Mouse (Mus musculus) cerebellum, postnatal 25 days (tissue): Measurements from ENCODE around the gene Rab4a.
A peak's percentile ranks its signal among the peaks of the same experiment; 100 is the strongest.

Experiments
- DNase-seq, 2 experiments: peaks; one replicate each; pipeline ENCODE4 v3.0.0; 2021; ENCODE audit warnings: mixed read lengths in 2 of 2

Rab4a gene

DNA sequence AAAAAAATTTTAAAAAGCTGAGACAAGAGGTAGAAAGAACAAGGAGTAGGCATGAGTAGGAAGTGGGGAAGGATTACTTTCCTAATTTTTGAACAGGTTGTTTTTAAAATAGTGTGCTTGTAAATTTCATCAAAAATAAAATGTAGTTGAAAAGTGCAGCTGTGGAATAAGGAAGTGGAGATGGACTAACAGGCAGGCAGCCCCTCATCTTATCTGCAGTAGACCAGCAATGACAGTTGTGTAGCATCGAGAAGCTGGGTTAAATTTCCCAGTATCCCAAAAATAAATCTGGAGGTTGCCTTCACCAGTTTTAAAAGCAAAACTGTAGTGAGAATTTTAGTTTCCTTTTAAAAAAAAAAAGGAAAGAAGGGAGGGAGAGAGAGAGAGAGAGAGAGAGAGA, 48.5 kb downstream of the Rab4a start:
- DNase-seq = no peak

DNA sequence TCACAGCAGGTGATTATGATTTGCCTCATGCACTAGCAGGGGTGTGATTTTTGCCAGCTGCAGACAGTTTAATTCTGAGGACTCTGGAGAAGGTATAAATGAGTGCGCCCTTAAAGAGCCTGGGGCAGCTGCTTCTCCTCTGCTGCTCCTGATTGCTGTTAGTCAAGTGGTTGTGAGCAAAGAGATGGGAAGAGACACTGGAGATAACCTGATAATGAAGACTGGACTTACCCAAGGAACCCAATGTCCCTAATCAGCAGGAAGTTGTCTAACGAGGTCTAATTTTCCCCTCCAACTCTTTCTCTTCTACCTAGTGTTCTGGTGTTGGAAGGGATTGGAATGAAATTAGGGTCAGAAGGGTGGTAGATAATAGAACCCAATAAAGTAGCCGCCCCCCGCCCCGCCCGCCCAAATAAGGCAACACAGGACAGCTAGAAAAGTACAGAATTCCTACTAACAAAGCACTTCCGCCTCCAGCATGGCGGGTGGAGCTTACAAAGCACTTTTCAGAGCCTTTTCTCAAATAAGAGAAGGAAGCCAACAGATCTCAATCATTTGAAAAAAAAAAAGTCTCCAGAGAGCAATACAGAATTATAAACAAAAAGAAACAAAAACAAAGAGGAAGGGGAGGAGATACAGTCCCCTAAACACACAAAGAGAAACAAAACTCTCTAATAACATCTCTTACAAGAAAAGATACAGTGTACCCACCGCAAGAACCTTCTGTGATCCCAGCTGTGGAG, 49.1 kb downstream of the Rab4a start:
- no peak for DNase-seq

DNA sequence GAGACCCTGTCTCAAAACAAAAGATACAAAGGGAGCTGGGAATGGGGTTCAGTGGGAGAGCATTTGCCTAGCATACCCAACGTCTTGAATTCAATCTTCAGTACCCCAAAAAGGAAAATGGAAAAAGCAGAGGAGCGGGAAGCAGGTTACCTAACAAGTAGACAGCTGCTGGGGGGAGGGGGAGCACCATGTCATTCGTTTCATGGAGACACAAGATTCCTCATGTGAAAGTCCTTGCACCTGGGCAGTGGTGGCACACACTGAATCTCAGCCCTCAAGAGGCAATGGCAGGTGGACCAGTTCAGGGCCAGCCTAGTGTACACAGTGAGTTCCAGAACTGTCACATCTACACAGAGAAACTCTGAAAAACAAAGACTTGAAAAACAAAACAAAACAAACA, 51.6 kb downstream of the Rab4a start:
- peak in 1 of 2 experiments; percentile 56 for DNase-seq

DNA sequence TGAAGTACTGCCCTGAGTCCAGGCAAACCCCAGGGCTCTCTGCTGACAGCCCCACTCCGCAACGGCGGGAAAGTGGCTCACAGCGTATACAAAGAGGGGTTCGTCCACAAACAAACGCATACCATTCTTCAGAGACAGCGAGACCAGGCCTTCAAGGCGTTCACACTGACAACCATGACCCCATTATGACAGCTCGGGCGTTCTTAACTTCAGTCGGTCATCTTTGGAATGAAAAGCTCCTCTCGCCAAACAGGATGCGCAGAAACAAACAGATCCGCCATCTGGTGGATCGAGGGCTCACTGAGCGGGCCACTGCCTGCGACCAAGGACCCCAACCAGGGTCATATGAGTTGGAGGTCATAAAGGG, 52.8 kb downstream of the Rab4a start:
- peak in 1 of 2 experiments; percentile 64 for DNase-seq

DNA sequence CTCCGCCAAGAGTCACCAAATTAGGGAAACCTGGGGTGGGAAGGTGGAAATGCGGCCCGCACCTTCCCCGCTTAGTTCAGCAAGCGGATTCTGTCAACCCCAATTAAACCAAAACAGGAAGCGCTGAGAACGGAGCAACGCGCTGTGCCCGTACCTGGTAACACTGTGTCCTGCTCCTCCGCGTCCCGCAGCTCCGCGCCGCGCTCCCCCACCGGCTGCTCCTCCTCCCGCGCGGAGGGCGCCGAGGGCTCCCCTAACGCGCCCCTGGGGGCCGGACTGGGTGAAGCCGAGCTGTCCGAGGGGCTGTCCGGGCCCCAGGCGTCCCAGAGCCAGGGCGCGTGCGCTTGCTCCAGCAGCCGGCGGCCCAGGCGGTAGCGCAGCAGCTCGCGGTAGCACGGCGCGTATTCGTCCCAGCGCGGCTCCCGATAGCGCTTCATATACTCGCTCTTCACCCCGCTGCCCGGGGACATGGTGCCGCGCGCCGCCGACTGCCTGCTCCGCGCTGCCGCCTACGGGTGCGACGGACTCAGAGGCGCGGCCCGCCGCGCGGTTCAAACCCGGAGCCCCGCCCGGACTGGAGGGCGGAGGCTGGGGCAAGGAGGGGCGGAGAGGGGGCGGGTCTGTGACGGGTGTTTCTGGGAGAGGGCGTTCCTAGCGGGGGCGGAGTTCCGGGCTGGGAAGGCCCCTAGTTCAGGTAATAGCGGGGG, 53.3 kb downstream of the Rab4a start:
- DNase-seq = peak; percentile 95 to 97

DNA sequence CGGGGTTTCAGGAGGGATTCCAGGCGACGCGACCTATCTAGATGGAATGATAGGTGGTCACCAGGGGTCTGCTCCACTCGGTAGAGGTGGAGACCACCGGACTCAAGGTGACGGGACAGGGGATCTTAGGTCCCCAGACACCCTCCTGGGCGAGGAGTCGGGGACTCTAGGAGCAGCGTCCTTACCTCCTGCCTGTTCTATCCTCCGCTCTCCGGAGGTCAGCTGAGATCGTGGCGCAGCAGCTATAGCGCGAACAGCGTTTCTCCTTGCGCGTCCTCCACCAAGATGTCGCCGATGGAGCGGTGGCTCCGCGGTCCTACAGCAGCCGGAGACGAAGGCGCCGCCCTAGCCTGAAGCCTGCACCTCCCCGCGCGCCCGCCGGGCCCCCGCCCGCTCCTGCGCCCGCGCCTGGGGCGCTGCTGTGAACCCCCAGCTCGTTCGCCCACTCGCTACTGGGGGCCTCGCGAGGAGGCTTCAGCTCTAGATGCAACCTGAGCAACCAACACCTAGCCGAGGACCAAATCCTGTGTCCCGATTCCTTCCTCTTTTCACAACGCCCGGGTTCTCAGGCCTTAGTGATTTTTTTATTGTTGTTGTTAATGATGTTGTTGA, 54.0 kb downstream of the Rab4a start, which contains the start of gene Ccsap:
Gene Ccsap, minus strand, starts transcription at position 562 of the 612 bp plus-strand sequence.
- DNase-seq = peak; percentile 79 to 81

DNA sequence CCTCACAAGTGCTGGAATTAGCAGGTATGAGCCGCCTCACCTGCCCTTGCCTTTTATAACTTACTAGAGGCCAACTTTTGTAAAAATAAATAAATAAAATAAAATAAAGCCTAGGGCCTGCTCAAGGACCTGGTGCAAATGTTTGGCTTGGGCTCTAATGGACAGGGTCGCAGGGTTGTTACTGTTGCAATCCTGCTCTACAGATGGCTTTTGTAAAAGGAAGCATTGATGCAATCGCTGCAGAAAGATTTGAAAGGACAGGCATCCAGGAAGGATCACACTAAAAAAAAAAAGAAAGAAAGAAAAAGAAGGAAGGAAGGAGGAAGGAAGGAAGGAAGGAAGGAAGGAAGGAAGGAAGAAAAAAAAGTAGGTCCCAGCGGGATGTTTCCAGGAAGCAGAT, 54.6 kb downstream of the Rab4a start:
- no peak for DNase-seq

DNA sequence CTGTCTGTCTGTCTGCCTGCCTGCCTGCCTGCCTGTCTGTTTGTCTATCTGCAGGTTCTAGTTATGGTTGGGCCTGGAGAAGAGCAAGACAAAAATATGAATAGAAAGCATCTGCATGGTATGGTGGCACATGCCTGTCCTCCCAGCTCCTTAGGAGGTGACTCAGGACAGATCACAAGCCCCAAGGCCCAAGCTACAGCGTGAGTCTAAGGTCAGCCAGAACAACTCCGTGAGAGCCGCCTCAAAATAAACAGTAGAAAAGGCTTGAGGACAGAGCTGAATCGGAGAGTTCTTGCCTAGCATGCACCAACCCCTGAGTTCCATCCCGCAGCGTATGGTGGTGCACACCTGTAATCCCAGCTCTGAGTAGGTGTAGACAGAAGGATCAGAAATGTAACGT, 60.0 kb downstream of the Rab4a start:
- no peak for DNase-seq

DNA sequence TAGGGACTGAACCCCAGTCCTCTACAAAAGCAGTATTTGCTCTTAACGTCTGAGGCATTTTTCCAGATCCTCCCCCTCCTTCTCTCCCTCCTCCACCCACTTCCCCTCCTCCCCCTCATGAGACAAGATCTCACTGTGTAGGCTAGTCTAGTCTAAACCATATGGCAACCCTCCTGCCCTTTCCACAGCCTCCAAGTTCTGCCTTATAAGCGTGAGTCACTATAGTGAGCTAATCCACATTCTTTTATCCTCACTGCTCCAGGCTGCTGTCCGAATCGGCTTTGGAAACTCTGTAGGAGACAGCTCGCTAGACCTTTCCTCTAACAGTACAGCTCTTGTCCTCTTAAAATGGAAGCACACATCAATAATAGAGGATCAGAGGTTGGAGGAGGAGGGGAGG, 61.2 kb downstream of the Rab4a start:
- DNase-seq = no peak

DNA sequence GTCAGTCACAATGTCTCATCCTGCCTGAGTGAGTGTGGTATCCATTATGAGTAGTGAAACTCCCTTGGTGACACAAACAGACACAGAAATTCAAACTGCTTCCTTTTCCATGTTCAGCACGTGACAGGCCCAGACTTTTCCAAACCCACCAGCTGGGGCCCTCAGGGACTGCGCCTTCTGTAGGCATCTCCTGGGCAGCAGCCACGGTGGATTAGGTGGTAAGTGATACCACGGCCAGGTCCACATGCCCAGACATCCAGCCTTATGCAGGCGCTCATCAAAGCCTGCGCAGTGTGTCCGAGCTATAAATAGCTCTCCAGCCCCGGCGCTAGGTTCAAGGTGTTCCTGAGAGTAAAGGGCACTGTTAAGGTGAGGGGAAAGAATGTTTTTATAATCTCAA, 66.3 kb downstream of the Rab4a start:
- DNase-seq = peak in 1 of 2 experiments; percentile 29

DNA sequence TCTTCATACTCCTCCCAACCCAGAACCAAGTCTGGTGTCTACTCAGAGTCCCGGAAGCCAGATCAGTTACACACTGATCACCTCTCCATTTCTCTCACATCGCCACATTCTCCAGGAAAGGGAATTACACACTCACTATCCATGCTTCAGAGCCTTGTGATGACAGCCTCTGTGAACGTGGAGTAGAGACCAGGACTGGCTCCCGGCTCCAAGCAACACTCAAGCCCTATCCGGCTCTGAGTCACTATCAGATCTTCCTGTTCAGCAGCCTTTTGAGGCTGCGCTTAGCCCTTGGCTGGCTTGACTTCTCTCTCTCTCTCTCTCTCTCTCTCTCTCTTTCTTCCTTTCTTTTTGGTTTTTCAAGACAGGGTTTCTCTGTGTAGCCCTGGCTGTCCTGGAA, 67.6 kb downstream of the Rab4a start:
- DNase-seq = no peak

DNA sequence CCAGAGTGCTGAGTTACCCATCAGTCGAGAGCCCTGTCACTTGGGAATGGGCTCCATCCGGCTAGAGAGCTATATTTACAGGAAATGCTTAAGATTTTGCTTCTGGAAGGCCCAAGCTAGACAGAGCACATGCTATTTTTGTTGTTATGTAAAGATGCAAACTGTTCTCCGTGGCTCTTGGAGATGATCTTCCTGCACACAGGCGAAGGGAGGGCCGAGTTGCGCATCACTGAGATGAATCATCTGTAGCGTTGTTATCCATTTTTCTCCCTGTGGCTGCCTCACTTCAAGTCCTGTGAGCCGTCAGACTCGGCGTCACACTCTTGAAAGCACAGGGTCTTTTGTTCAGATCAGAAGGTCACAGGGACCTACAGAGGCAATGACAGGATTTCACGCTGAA, 68.5 kb downstream of the Rab4a start:
- no peak for DNase-seq

DNA sequence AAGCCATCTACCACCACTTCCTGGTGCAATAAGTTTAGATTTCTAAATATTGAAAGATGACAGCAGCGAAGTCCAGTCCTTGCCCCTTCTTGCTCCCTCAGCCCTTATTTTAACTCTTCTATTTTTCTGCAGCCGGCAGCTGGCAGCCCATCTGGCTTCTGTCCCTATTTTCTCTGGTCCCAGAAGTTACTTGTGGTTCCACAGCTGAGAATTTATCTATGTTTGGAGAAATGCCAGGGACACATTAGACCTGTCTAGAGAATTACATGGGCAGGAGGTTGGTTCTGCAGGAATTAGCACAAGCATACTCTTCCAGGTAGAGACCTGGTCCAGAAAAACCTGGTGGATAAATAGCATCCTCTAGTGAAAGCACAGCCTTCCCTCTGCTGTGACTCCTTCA, 72.1 kb downstream of the Rab4a start:
- no peak for DNase-seq

DNA sequence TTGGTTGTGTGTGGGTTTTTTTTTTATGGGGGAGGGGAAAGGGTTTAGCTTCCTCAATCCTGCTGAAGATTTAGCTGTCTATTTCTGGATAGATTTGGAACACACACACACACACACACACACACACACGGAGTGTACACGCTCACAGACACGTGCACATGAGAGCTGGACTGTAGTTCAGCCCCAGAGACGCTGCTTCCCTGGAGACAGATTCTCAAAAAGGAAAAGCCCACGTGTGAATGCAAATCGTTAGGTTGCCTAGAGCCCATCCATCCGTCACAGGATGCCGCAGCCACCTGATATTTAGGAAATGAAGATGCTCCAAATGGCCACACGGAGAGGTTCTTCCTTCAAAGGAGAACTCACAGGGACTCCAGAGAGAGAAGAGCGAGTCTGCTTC, 74.5 kb downstream of the Rab4a start:
- no peak for DNase-seq

DNA sequence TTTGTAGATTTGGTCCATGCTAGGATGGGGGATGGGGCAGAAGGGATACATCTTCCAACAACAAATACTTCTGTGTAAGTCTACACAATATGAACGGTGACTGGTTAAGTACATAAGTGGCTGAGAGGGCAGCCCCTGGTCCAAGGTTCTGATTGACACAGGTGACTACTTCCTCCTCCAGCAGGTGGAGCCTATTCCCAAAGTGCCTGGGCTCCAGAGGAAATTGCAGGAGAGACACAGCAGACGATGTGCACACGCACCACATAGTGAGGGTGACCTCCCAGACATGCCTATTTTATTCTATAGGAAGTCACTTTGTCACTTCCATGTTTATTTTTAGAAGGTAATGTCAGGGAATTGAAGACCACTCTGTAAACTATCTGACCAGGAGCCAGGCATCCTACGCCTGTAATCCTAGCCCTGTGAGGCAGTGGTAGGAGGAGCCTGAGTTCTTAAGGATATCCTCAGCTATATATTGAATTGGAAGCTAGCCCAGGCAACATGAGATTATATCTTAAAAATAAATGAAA, 75.1 kb downstream of the Rab4a start:
- DNase-seq = no peak

DNA sequence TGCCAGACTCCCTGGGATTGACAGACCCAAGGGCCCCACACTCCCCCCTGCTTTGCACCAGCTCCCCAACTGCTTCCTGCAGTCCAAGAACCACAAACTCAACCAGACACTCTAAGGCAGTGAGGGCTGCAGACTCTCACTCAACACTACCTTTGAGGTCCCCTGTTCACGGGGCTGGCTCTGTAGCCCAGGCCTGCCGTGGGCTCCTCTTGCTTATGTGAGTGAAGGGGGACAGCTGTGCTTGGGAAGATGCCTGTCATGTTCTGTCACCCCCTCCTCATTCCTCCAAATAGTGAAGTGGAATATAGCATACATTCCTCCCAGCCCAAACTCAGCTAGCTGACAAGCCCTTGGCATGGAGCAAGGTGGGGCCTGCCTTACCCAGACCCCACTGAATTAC, 76.6 kb downstream of the Rab4a start:
- no peak for DNase-seq

DNA sequence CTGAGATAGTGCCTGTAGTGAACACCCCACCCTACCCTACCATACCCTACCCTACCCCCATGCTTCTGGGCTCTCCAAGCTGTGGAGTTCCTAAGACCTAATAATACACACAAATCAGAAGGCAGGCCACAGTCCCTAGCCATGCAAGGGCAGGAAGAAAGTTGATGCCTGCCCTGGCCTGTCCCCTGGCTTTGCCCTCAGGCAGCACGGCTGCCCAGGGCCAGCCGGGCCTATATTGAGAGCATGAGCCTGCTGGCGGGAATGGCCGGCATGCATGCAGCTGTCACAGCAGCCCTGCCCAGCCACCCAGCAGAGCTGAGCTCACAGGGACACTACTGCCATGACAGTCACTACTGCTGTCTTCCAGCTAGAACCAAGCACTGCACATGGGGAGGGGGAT, 77.3 kb downstream of the Rab4a start:
- no peak for DNase-seq
